Mouse (Mus musculus) intestine, postnatal 0 days (tissue): Measurements from ENCODE around the gene Mapk8ip1. TPM values are rescaled to one million over a fixed set of nuclear protein-coding genes. Genes with fewer than 3 reads are reported as not detected.

Source experiments
- ATAC-seq: fragments of 200-750 bp; cut with Nextera tagmentation; 2 replicates; pipeline ENCODE4 v1.8.0; 2017; ENCODE audit warnings: mild to moderate bottlenecking, moderate TSS enrichment, moderate library complexity
- H3K27ac ChIP-seq: fragments of 300-500 bp; sonication (generic); 2 replicates; pipeline ENCODE4 v1.5.1; 2014; ENCODE audit warnings: mild to moderate bottlenecking, low read depth, low read length, moderate library complexity
- H3K27me3 ChIP-seq: fragments of 300-500 bp; sonication (generic); replicated peaks from 2 replicates; pipeline ENCODE4 v1.6.1; 2014; ENCODE audit warnings: low read length, mixed read lengths; ENCODE audit not compliant: control insufficient read depth, insufficient read depth
- H3K36me3 ChIP-seq: fragments of 300-500 bp; sonication (generic); 2 replicates; pipeline ENCODE4 v1.6.1; 2014; ENCODE audit warnings: mild to moderate bottlenecking, moderate library complexity; ENCODE audit not compliant: control insufficient read depth, insufficient read depth
- H3K4me1 ChIP-seq: fragments of 300-500 bp; sonication (generic); replicated peaks from 2 replicates; pipeline ENCODE4 v1.6.1; 2014; ENCODE audit warnings: antibody characterized with exemption, low read length, mixed read lengths; ENCODE audit not compliant: control insufficient read depth, insufficient read depth
- H3K4me2 ChIP-seq: fragments of 300-500 bp; sonication (generic); replicated peaks from 2 replicates; pipeline ENCODE4 v1.6.1; 2014; ENCODE audit warnings: low read depth, mild to moderate bottlenecking, moderate library complexity
- H3K4me3 ChIP-seq: fragments of 300-500 bp; sonication (generic); 2 replicates; pipeline ENCODE4 v1.5.1; 2014; ENCODE audit warnings: low read depth, low read length
- H3K9ac ChIP-seq: fragments of 300-500 bp; sonication (generic); 2 replicates; pipeline ENCODE4 v1.6.1; 2014; ENCODE audit warnings: mild to moderate bottlenecking, low read depth, low read length
- H3K9me3 ChIP-seq: fragments of 300-500 bp; sonication (generic); 2 replicates; pipeline ENCODE4 v1.6.1; 2016; ENCODE audit warnings: mixed run types; ENCODE audit not compliant: control insufficient read depth
- CTCF ChIP-seq: sonication (generic); IDR thresholded peaks from 2 replicates; pipeline ENCODE4 v1.5.1; 2016; ENCODE audit warnings: low read depth, mild to moderate bottlenecking, control low read depth, antibody characterized with exemption, moderate library complexity
- WGBS: fragments of 180-500 bp; shearing (Covaris S2); extraction: QIAGEN DNeasy Blood & Tissue Kit; methylation state at CpG from one replicate; pipeline ENCODE4 v1.1.7; 2014; 5-methylcytosine and 5-hydroxymethylcytosine counted together
- polyA plus RNA-seq: library from polyadenylated mRNA; unstranded; fragments of >200 nt; fragmentation: Nextera tagmentation; extraction: Ambion mirVana; gene quantifications from 2 replicates; pipeline ENCODE4 v1.2.1, GENCODE M21; 2015

The Mapk8ip1 gene
- polyA plus RNA-seq, 1 experiment from 2014 or later, result 7.2 TPM

DNA sequence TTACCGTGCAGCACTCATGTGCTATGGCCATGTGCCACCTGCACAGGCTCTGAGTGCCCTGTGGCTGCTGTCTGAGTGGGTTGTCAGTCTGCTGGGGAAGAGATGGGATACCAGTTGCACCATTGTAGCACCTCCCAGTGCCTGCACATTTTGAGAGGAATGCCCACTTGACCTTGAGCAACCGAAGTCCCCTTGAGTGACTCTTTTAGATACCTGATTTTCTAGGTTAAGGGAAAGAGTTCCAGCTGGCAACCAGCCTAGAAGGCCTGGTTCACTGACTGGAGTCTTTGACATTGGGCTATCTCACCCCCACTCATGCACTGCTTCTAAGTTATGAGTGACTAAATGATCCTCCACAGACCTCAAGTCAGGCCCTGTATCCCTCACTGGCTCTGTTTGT is 41.8 kb downstream of the Mapk8ip1 start:
- H3K36me3 ChIP-seq, result peaks cover 62% of the 10 kb centered on the region
- TF ChIP-seq CTCF, result no peak
- WGBS, result 88% methylated on average over 2 of the region's 2 CpGs

GRCm38 (mm10) chr2:92354224-92354623 is 46.8 kb downstream of the Mapk8ip1 start:
- no peaks in the 10 kb centered on the region for H3K9me3 ChIP-seq
- no peak for TF ChIP-seq CTCF
- H3K4me2 ChIP-seq, result no peak overlapping the region
- no peak for ATAC-seq
- no peak overlapping the region for H3K9ac ChIP-seq
- H3K4me1 ChIP-seq, result no peaks in the 10 kb centered on the region
- no peak overlapping the region for H3K27ac ChIP-seq
- H3K4me3 ChIP-seq, result no peak overlapping the region
- 53% methylated on average over 6 of the region's 6 CpGs for WGBS
- H3K27me3 ChIP-seq, result no peaks in the 10 kb centered on the region
- H3K36me3 ChIP-seq, result peaks cover 47% of the 10 kb centered on the region

More for the DNA sequence above, 41.8 kb downstream of the Mapk8ip1 start:
- H3K27ac ChIP-seq, result no peak overlapping the region
- H3K4me2 ChIP-seq, result no peak overlapping the region
- no peaks in the 10 kb centered on the region for H3K4me1 ChIP-seq
- H3K9me3 ChIP-seq, result no peaks in the 10 kb centered on the region
- no peak overlapping the region for H3K9ac ChIP-seq
- H3K27me3 ChIP-seq, result no peaks in the 10 kb centered on the region
- ATAC-seq, result no peak
- H3K4me3 ChIP-seq, result no peak overlapping the region

DNA sequence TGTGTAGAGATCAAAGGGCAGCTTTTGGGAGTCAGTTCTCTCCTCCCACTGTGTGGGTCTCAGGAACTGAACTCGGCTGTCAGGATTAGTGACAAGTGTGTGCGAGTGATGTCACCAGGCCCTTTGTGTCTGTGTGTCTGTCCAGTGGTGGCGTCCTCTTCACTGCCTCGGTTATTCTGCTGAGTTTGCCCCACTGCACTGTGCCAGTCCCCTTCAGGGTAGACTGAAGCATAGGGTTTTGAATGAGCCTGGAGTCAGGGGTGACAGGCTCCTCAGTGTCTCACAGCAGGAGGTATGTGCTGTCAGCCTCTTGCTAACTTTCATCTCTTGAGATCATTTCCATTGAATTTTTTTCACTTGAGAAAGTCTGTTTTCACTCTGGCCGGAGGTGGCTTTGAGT is 47.7 kb downstream of the Mapk8ip1 start:
- H3K4me3 ChIP-seq, result no peak overlapping the region
- no peaks in the 10 kb centered on the region for H3K27me3 ChIP-seq
- no peak overlapping the region for H3K27ac ChIP-seq
- no peak for TF ChIP-seq CTCF
- no peak overlapping the region for H3K9ac ChIP-seq
- H3K4me1 ChIP-seq, result no peaks in the 10 kb centered on the region
- H3K36me3 ChIP-seq, result peaks cover 46% of the 10 kb centered on the region
- H3K9me3 ChIP-seq, result no peaks in the 10 kb centered on the region
- ATAC-seq, result no peak
- WGBS, result 83% methylated on average over 5 of the region's 5 CpGs
- H3K4me2 ChIP-seq, result no peak overlapping the region

DNA sequence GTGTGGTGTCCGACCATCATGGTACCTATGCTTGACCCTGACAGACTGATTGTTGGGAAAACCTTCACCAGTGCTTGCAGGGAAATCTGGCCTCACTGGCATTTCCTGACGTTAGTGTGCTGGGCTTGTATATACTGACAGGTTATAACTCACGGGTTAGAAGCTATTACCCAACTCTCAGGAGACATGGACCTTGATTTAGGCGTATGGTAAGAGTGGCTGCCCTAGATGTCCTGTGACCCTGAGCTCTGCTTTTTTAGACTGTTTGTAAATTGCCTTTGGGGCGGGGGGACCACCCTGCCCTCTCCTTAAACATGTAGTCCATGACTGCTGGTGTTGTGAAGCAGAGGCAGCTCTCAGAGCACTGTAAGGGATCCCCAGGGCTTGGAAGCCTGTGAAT is 50.4 kb downstream of the Mapk8ip1 start:
- H3K9ac ChIP-seq, result no peak overlapping the region
- no peak for TF ChIP-seq CTCF
- H3K36me3 ChIP-seq, result peaks cover 44% of the 10 kb centered on the region; the same call in 1 of the 2 replicates
- ATAC-seq, result peak; percentile 54
- H3K4me1 ChIP-seq, result no peaks in the 10 kb centered on the region
- 49% methylated on average over 5 of the region's 5 CpGs for WGBS
- H3K27ac ChIP-seq, result no peak overlapping the region
- no peaks in the 10 kb centered on the region for H3K9me3 ChIP-seq
- no peak overlapping the region for H3K4me3 ChIP-seq
- H3K27me3 ChIP-seq, result no peaks in the 10 kb centered on the region
- H3K4me2 ChIP-seq, result no peak overlapping the region

DNA sequence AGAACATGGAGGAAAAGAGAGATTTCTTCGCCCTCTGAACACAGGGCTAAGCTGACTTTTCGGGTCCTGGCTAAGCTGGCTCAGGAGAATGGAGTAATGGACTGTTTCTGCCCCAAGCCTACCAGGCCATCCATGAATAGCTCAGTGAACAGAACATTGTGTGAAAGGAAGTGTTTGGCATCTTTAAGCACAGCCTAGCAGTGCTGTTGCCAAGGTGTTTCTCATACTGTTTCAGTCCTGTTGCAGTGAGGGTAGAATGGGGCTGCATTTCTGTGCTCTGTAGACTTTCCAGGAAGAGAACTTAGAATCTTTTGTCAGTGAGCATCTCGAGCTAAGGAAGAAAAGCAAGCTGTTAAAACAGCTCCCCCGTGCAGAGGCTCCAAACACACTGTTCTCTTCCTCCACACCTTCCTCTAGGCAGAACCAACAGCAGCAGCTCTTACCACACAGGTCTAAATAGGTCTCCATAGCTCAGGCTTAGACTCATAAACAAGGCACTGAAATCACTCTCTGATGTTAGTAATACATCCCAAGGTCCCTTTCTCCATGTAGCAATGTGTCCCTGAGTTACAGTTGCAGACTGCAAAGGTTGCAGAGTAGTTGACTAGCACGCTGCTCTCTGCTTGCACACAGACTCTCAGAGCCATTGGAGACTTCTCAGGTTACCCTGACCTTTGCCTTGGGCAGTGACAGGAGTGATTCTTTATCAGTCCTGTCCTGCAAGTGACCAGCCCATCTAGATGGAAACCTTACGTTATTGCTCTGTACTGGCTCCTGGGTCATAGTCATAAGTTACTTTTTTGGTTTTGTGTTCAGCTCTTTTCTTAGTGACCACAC is 51.3 kb downstream of the Mapk8ip1 start:
- Histone ChIP-seq H3K4me1 (no peaks in the 10 kb centered on the region), H3K36me3 (peaks cover 40% of the 10 kb centered on the region; the same call in 1 of the 2 replicates), H3K27ac (no peak overlapping the region), H3K9ac (no peak overlapping the region), H3K9me3 (no peaks in the 10 kb centered on the region), H3K4me3 (no peak overlapping the region), H3K4me2 (no peak overlapping the region), H3K27me3 (no peaks in the 10 kb centered on the region)
- no peak for TF ChIP-seq CTCF
- WGBS, result 56% methylated on average over 6 of the region's 6 CpGs
- ATAC-seq, result peak; percentile 69

DNA sequence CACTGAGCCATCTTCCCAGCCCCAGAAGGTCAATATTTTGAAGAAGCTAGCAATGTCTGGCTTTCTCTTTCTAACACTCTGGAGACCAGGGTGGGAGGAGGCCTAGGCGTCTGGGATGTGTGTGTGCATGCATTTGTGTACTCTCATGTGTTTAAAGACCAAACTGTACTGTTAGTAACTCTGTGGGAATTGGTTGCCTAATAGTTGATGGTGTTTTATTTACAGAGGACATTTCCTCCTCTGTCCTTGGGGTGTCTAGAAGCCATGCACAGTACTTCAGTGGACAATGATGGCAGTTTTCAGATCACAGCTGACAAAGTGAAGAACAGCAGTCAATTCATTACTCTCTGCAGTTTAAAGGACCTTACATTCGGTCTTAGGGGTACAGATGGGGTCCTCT is 53.9 kb downstream of the Mapk8ip1 start:
- Histone ChIP-seq H3K4me3 (no peak overlapping the region), H3K4me2 (no peak overlapping the region), H3K27me3 (no peaks in the 10 kb centered on the region), H3K27ac (no peak overlapping the region), H3K9ac (no peak overlapping the region), H3K9me3 (no peaks in the 10 kb centered on the region), H3K36me3 (peaks cover 35% of the 10 kb centered on the region; the same call in 1 of the 2 replicates), H3K4me1 (no peaks in the 10 kb centered on the region)
- TF ChIP-seq CTCF, result no peak
- 89% methylated on average over 2 of the region's 2 CpGs for WGBS
- ATAC-seq, result no peak
